Mouse (Mus musculus): ENCODE results near the gene Icam4.
"Not testable (repeated sequence)": the region's sequence is repeated elsewhere in the genome, so short reads cannot be mapped to it uniquely, and the experiment has no call there.

- TF ChIP-seq CTCF, POLR2A (IDR thresholded peaks at IDR 0.05; ENCODE audit: insufficient read depth, low read depth, low read length): not testable (repeated sequence)
Measured at GRCm38 (mm10) chr9:21044785-21045184, 15.6 kb downstream of the Icam4 start.
